Mouse (Mus musculus) regulatory T cell (primary cell): ENCODE measurements around the gene Ctf1.
"Not testable (repeated sequence)": the region's sequence is repeated elsewhere in the genome, so short reads cannot be mapped to it uniquely, and the experiment has no call there.

Source experiments
- in situ Hi-C: fragments of 300-600 bp; cut with MboI, MseI; formaldehyde crosslinking; loops from one replicate; pipeline ENCODE4 v1.15.1; 2025; ENCODE audit warnings: high pct_unique_total_duplicates

Gene Ctf1

DNA sequence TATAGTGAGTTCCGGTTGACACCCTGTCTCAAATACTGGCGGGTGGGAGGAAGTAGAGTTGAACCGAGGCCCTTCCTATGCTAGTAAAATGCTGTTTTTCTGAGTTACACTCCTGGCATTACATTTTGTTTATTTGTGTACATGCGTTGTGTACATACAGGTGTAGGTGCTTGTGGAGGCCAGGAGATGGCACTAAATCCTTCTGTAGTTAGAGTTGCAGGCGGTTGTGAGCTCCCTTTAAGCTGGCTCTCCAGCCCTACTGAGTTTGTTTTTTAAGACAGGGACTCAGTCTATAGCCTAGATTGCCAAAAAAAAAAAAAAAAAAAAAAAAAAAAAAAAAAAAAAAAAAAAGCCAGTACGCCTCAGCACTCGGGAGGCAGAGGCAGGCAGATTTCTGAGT lies 15.4 kb downstream of the Ctf1 start:
- in situ Hi-C loops: no loop called here

DNA sequence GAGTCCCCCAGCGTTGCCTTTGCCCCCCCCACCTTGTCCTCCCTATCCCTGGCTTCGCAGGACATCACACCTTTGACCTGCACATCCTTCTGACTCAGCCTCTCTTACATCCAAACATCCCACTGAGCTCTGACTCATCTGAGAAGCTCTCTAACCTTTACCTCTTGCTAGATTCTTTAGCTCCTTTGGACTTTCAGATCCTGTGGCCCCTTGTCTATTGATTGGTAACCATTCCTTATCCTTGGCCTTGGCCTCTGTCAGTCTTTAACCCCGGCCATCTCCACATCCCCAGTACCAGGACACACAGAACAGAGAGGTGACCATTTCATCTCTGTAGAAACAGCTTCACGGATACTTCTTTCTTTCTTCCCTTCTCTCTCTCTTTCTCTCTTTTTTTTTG lies 17.6 kb downstream of the Ctf1 start:
- in situ Hi-C loops: no loop called here

DNA sequence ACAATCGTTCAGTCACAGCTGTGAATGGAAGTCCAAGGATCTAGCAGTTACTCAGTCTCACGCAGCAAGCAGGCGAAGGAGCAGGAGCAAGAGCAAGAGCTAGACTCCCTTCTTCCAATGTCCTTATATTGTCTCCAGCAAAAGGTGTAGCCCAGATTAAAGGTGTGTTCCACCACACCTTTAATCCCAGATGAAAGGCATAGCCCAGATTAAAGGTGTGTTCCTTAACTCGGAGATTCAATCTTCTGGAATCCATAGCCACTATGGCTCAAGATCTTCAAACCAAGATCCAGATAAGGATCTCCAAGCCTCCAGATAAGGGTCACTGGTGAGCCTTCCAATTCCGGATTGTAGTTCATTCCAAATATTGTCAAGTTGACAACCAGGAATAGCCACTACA lies 19.5 kb downstream of the Ctf1 start, which contains the start of gene Ctf2:
Gene Ctf2, minus strand, starts transcription at position 101 of the 400 bp plus-strand sequence.
- in situ Hi-C loops: not testable (repeated sequence)

DNA sequence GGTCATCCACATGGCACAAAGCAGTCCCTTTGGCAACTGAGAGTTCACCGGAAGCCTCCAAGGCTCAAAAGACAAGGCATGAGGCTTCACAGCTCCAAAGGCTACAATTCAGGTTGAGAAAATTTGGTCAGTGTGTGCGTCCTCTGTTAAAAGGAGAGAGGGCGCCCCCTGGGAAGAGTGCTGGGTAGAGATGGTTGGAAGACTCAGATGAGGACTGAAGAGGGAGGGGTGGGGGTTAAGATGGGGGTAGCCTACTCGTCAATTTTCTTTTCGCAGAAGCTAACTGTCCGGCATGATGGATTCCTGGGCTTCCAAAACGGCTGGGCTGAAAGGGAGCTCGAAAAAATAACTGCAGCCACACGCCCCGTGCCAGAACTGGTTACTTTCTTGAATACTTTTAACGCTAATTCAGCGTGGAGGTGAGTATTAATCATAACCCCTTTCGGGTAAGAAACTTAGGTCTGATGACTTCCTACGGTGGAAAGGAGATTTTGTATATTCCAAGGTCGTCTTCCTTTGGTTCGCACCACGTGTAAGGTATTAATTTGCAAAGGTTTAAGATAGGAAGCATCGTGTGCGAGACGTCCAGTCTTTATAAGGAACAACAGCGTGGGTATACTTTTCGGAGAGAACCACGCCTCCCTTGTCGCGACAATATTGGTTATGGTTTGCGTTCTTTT lies 32.0 kb downstream of the Ctf1 start, which contains the start of gene Fbxl19:
Gene Fbxl19, plus strand, starts transcription at position 178 of the 680 bp plus-strand sequence.
- in situ Hi-C loops: no loop called here

DNA sequence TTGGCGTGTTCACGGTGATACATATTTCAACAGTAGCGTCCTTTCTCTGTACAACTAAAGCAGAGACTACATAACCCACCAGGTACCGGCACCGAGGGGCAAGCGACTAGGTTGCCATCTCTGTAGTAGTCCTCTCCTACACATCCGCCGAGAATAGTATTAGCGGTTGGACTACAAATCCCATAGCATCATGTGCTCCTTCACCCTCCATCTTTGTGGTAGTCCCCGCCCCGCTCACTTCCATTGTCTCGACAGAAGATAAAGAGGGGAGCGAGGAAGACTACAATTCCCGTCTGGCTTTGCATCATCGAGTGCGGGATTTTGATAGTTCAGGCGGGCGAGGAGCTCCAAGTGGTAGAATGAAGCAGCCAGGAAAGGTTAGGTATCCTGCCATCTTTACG lies 32.7 kb downstream of the Ctf1 start:
- in situ Hi-C loops: no loop called here

DNA sequence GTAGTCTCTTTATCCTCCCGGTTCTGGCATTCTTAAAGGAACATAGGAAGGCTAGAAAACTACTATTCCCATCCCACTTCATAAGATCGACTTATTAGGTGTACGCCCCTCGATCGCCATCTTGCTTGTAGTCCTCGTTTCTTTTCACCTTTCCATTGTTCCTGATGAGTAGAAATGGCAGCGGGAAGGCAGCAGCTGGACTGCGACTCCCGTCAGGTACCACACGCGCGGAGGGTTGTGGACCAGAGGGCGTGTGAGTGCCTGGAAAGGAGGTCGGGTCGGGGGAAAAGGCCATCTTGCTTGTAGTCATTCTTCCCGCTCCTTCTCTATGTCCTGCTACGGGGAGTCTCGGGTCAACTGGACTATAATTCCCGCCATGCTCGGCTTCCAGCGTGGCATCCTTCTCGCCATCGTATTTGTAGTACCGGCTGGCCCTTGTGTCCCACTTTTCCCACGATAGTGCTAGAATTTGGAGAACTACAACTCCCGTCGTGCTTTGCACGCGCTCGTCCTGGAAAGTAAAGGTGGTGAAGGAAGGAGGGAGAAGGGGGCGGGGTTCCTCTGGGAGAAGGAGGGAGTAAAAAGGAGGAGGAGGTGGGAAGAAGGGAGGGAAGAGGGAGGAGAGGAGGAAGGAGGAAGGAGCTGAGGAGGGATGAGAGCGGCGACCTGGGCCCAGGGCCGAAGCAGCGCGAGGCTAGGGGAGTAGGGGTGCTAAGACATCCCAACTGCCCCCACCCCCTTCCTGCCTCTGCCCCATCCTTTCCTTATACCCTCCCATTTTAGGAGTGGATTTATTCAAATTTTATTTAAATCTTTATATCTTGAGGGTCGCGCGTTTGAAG lies 33.3 kb downstream of the Ctf1 start:
- in situ Hi-C loops: no loop called here

DNA sequence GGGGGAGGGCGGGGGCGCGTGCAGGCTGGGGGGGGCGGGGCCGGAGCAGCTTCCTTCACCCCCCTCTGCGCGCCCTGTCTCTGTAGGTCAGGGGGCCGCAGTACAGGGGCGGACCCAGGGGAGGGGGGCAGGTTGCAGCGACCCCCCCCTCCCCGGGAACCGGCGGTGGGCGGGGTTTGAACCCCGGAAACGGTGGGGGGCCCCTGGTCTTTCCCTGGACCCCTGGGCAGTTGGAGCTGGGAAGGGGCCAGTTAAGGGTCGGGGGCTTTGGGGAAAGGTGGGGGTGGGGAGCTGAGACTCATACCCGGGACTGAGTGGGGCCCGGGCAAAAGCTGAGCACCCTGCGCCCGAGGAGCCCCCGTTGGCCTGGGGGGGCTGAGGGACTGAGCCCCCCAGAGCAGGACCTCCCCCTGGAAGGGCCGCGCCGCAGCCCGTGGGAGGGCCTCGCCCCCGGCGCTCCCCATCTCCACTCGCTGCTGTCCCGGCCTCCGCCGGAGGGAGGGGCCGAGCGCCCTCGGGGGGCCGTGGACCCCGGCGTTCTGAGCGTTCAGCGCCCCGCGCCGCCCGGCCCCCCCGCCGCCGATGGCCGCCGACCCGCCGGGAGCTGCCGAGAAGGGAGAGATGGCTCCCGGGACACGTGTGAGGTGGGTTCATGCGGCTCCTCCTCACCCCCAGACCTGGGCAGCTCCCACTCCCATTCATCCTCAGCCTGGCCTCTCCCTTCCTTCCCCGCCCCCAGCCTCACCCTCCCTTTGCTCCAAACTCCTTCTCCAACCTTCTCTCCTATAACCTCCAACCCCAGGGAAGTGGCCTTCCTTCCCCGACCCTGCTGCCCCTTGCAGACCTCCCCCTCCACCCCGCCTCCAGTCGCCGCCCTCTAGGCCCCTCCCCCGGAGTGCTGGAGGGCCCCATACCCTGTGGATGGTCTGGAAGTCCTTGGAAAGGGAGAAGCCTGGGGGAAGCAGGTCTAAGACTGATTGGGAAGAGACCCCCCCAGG lies 34.3 kb downstream of the Ctf1 start:
- in situ Hi-C loops: no loop called here

DNA sequence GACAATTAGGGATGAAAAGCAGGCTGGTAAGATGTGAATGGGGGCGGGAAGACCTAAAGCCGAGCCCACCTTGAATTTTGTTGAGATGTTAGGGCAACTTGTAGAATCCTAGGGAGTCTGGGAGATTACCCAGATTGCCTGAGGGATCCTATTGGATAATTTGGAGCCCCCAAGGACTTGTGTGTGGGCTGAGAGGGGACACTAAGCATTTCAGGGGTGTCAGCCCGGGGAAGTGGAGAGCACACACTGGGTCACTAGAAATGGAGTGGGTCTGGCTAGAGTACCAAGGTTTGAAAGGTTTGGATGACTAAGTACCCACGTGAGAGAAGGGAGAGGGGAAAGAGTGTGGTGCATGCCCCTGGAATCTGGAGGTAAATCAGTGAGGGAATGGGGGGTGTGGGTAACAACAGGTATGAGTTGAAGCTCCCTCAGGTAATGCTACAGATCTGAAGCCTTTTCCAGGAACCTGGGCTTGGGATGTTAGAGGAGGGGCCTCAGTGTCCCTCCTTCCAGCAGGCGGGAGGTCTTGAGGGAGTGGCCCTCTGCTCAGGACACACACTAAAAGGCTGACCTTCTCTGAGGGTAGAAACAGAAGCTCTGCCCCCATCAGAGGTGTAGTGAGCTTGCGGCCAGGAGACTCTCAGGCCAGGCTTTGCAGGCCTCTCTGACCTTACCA lies 35.2 kb downstream of the Ctf1 start:
- in situ Hi-C loops: no loop called here

DNA sequence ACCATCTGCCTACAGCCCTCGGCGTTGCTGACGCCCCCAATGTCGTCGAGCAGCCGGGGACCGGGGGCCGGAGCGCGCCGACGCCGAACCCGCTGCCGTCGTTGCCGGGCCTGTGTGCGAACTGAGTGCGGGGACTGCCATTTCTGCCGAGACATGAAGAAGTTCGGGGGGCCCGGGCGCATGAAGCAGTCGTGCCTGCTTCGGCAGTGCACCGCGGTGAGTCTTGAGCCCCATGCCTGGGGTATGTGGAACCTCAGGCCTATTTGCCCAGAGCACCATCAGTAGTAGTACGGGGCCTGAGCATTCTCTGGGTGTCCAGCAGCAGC lies 35.7 kb downstream of the Ctf1 start:
- in situ Hi-C loops: no loop called here

DNA sequence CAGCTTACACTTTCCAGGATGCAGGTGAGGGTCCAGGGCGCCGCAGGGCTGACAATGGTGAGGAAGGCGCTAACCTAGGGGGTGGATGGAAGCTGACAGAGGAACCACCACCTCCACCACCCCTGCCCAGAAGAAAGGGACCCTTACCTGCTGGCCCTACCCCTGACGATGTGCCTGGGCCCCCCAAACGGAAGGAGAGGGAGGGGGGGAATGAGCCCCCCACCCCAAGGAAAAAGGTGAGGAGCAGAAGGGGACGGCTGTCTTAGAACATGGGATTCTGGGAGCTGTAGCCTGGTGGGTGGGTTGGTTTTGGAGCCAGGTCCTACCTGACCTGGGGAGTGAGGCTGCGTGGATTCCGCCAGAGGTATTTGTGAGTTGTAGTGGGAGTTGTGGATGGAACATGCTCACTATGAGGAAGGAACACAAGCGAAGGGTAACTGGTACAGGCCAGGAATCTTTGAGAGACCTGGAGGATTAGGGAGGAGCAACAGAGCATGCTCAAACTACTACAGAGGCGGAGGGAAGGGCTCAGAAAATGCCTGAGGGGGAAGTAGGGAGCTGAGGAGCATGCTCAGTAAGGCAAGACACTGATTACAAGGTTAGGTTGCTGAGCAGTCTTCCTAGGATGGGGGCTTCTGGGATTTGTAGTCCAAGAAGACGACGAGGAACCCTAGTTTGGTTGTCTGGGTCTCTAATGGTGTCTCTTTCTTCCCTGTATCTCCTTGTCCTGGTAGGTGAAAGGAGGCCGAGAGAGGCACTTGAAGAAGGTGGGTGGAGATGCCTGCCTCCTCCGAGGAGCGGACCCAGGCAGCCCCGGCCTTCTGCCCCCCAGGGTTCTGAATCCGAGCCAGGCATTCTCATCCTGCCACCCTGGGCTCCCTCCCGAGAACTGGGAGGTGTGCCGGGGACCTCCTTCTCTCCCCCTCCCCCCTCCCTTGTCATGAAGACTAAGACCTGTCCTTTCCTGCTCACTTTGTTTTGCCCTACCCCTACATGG lies 37.9 kb downstream of the Ctf1 start:
- in situ Hi-C loops: no loop called here

DNA sequence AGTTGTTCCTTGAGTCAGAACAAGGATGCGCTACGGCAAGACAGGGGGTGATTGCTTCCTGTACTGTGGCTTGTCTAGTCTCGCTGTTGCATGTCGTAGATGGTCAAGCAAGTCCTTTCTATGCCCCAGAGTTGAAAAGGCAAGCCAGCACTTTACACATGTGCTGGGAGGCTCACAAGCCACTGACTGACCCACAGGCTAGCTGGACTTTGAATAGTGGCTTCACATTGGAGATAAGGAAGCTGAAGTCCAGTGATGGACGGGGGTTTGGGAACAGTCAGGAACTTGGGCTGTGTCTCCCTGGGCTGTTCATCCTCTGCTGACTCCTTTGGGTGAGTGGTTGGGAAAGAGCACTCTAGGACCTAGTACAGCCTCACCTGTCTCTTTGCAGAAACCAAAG lies 39.1 kb downstream of the Ctf1 start:
- in situ Hi-C loops: no loop called here

DNA sequence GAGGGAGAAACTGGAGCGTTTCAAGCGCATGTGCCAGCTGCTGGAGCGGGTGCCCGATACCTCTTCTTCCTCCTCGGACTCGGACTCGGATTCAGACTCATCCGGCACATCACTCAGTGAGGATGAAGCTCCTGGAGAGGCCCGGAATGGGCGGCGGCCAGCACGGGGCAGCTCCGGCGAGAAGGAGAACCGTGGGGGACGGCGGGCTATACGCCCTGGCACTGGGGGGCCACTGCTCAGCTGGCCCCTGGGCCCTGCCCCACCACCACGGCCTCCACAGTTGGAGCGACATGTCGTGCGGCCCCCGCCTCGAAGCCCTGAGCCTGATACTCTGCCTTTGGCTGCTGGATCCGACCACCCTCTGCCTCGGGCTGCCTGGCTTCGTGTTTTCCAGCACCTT lies 39.5 kb downstream of the Ctf1 start:
- in situ Hi-C loops: no loop called here

DNA sequence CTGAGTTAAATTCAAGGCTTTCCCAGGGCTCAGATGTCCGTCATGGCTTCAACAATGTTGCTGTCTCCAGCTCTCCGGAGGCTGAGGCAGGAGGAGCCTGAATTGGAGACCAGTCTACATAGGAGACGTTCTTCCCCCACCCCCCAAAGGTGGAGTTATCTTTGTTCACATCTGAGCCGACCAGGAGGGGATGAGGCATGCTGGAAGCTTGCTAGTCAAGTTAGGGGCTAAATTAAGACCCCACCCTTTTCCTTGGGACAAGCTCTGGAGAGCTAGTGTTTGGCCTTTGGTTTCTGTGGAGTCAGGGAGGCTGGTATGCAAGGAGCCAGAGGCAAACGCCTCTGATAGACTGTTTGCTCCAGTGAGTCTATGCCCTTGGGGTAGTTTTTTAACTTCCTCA lies 40.6 kb downstream of the Ctf1 start:
- in situ Hi-C loops: no loop called here

DNA sequence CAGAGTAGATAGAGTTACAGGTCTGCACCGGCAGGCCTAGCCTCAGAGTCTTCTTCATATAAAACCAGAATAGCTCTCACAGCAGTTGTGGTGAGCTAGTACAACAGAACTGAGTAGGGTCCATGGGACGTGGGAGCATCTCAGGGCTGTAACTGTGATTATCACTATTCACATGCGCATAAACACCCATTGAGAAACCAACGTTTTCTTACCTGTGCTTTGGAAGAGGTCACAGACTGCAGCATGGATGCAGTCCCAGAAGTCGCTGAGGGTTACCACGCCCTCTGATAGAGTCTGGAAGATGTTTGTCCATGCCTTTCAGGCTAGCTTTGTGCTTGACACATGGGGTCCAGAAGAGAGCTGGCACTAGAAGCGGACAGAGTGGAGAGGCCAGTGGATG lies 41.2 kb downstream of the Ctf1 start:
- in situ Hi-C loops: no loop called here

DNA sequence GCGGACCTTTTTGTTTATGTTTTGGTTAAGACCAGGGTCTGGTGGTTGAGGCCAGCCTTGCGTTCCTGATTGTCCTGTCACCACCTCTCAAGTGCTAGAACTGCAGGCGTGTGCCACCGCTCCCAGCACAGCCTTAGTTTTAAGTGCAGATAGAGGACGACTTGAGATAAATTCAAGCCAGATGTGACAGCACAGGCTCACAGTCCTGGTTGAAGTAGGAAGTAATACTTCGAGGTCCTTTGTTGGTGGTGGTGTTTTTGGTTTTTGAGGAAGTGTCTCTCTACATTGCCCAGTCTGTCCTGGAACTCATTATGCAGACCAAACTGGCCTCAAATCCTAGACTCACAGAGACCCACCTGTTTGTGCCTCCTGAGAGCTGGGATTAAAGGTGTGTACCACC lies 47.2 kb downstream of the Ctf1 start:
- in situ Hi-C loops: loop anchor here (5.0 kb wide), 2 partner anchors 37 to 82 kb away; no protein-coding TSS in a partner anchor

DNA sequence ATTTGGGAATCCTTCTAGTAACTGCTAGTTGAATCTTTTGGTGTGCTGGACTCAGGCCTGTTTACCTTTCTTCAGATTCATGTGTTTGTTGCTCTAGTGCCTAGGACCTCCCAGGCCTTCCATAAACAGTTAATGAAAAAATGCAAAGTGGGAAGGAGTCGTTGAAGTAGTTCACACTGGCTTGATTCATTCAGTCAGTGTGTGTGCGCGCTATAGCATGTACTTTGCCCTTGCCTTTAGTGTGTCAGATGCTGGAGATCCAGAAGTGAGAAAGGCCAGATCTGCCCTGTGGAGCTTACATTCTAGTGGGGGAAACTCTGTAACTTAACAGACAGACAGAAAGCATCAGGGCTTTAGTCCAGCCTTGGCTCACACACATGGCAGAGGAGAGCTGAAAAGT lies 47.9 kb downstream of the Ctf1 start:
- in situ Hi-C loops: loop anchor here (5.0 kb wide), 2 partner anchors 38 to 83 kb away; no protein-coding TSS in a partner anchor

DNA sequence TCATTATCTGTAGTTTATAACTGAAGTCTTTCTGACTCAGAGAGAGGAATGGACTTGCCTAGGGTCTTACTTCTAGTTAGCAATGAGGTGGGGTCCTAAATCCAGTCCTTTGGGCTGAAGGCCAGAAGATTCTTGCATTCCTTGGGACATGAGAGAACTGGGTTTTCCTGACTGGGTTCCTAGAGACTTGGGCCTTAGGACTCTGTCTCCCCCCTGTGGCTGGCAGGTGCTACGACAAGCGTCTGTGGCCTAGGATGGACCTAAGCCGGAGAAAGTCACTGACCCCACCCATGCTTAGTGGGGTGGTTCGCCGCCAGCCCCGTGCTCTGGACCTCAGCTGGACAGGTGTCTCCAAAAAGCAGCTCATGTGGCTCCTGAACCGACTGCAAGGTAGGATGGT lies 48.5 kb downstream of the Ctf1 start:
- in situ Hi-C loops: loop anchor here (5.0 kb wide), 2 partner anchors 39 to 84 kb away; no protein-coding TSS in a partner anchor

DNA sequence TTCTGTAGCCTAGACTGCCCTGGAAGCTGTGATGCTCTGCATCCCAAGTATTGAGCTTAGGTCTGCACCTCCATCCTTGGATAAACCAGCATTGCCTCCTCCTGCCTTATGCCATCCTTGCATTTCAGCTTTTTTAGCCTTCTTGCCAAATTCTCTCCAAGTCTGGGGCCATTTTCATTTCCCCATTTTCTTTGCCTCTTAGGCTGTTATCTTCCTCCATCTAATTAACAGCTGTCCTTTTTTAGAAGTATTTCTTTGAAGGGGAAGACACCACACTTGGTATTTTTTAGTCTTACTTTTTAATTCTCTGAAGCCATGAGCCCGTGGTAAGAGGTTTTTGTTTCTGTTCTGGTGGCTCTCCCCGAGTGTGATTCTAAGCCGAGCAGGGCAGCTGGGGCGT lies 51.1 kb downstream of the Ctf1 start:
- in situ Hi-C loops: loop anchor here (5.0 kb wide), 2 partner anchors 41 to 86 kb away; no protein-coding TSS in a partner anchor

DNA sequence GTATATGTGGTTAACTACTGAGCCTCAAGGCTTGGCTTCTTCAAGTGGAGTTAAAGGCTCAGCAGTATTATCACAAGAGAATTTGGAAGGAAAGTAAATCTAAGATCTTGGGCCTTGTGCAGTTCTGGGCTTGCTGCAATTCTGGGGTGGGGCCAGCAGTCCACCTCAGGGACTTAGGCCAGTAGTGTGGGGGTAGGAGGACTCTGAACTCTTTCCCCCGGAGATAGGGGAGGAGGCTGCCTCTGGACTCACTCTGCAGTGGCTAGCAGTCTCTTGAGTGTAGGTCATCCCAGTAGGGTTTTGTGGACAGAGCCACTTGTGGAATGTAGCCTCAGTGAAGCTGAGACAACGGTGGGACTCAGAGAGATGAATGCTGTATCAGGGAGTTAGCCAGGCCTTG lies 53.2 kb downstream of the Ctf1 start:
- in situ Hi-C loops: no loop called here
